Mouse (Mus musculus) midbrain, embryonic 12.5 days (tissue): ENCODE results near the gene Emid1. TPM values are rescaled to one million over a fixed set of nuclear protein-coding genes. Genes with fewer than 3 reads are reported as not detected.
"Not testable (repeated sequence)": the region's sequence is repeated elsewhere in the genome, so short reads cannot be mapped to it uniquely, and the experiment has no call there.

Experiments
- ATAC-seq: fragments of 200-750 bp; cut with Nextera tagmentation; 2 replicates; pipeline ENCODE4 v1.8.0; 2017; ENCODE audit warnings: low read depth, moderate TSS enrichment, moderate library complexity; ENCODE audit not compliant: low FRiP score
- H3K27ac ChIP-seq: fragments of 300-500 bp; sonication (generic); replicated peaks from 2 replicates; pipeline ENCODE4 v1.5.1; 2016; ENCODE audit warnings: mild to moderate bottlenecking
- H3K27me3 ChIP-seq: fragments of 300-500 bp; sonication (generic); 2 replicates; pipeline ENCODE4 v1.6.1; 2016; ENCODE audit warnings: mild to moderate bottlenecking
- H3K36me3 ChIP-seq: fragments of 300-500 bp; sonication (generic); 2 replicates; pipeline ENCODE4 v1.6.1; 2016
- H3K4me1 ChIP-seq: fragments of 300-500 bp; sonication (generic); 2 replicates; pipeline ENCODE4 v1.6.1; 2016
- H3K4me2 ChIP-seq: fragments of 300-500 bp; sonication (generic); replicated peaks from 2 replicates; pipeline ENCODE4 v1.6.1; 2016; ENCODE audit warnings: mild to moderate bottlenecking, moderate library complexity
- H3K4me3 ChIP-seq: fragments of 300-500 bp; sonication (generic); 2 replicates; pipeline ENCODE4 v1.5.1; 2016; ENCODE audit warnings: mild to moderate bottlenecking
- H3K9ac ChIP-seq: fragments of 300-500 bp; sonication (generic); replicated peaks from 2 replicates; pipeline ENCODE4 v1.6.1; 2016; ENCODE audit warnings: mild to moderate bottlenecking, moderate library complexity
- H3K9me3 ChIP-seq: fragments of 300-500 bp; sonication (generic); 2 replicates; pipeline ENCODE4 v1.6.1; 2016; ENCODE audit warnings: mild to moderate bottlenecking
- WGBS: fragments of 180-500 bp; shearing (Covaris S2); methylation state at CpG from one replicate; pipeline ENCODE4 v1.1.7; 2016; 5-methylcytosine and 5-hydroxymethylcytosine counted together
- polyA plus RNA-seq: library from polyadenylated mRNA; unstranded; fragments of >200 nt; fragmentation: Nextera tagmentation; extraction: Ambion mirVana; gene quantifications from 2 replicates; pipeline ENCODE4 v1.2.1, GENCODE M21; 2016

Emid1 gene
- polyA plus RNA-seq, 1 experiment from 2014 or later, result 10.2 TPM

DNA sequence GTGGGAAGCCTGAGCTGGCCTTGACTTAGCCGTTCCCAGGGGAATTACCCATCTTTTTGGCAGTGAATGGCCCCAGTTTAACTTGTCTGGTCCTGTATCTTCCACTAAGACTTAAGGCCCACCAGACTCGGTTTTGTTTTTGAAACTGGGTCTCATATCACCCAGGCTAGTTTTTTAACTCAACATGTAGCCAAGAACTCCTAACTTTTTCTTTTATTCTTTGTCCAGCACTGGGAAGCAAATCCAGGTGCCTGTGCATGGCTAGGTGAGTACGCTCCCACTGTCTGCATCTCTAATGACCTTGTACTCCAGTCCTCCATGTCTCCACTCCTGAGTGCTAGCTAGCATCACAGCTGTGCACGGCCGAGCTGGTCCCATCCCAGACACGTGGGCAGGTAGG is 50.4 kb downstream of the Emid1 start:
- peaks cover 26% of the 10 kb centered on the region for H3K36me3 ChIP-seq
- no peaks in the 10 kb centered on the region for H3K27me3 ChIP-seq
- H3K9ac ChIP-seq, result no peak overlapping the region
- no peaks in the 10 kb centered on the region for H3K9me3 ChIP-seq
- H3K4me3 ChIP-seq, result no peak overlapping the region
- no peak overlapping the region for H3K27ac ChIP-seq
- WGBS, result 87% methylated on average over 6 of the region's 6 CpGs
- no peak overlapping the region; the same call in 1 of the 2 replicates for H3K4me2 ChIP-seq
- ATAC-seq, result no peak
- H3K4me1 ChIP-seq, result peaks cover 20% of the 10 kb centered on the region

DNA sequence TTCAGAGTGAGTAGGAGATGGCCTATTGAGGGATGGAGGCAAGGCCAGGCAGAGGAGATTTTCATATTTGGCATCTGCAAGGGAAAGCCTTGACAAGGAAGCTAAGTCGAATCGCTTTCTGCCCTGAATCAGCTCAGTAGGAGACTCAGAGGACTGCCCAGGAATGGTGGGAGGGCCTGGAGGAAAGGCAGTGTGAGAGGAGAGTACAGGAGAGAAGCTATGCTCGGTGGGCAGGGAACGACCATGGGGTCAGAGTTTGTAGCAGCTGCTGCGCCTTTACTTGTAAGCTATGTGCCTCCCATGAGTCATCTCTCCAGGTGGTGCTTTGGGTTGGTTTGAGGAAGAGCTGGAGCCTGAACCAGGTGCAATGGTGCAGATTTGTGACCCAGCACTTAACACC is 51.3 kb downstream of the Emid1 start:
- no peak overlapping the region for H3K27ac ChIP-seq
- 55% methylated on average over 5 of the region's 5 CpGs for WGBS
- no peak for ATAC-seq
- H3K4me2 ChIP-seq, result peak overlapping the region; percentile 77
- H3K4me3 ChIP-seq, result peak overlapping the region; percentile 98
- H3K4me1 ChIP-seq, result peaks cover 26% of the 10 kb centered on the region
- no peaks in the 10 kb centered on the region for H3K9me3 ChIP-seq
- H3K27me3 ChIP-seq, result no peaks in the 10 kb centered on the region
- H3K36me3 ChIP-seq, result peaks cover 25% of the 10 kb centered on the region
- no peak overlapping the region; the same call in 1 of the 2 replicates for H3K9ac ChIP-seq

DNA sequence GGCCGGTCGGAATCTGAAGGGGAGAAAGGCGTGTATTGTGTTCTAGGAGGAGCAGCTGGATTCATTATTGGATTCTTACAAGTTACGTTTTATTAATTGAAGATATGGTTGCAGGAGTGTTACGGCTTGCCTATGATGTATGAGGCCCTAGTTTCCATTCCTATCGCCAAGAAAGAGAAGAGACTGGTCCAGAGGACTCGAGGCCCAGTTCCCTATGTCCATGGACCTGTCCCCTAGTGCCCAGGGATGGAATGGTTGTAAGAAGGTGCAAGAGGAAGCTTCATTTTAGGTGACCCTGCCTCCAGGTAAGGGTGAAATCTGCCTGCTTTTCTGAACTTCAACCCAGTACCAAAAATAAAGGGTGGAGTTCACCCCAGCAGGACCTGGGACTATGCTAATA is 51.8 kb downstream of the Emid1 start:
- peak overlapping the region; percentile 98 for H3K9ac ChIP-seq
- H3K36me3 ChIP-seq, result peaks cover 20% of the 10 kb centered on the region
- H3K27me3 ChIP-seq, result no peaks in the 10 kb centered on the region
- H3K4me1 ChIP-seq, result peaks cover 27% of the 10 kb centered on the region
- H3K4me2 ChIP-seq, result peak overlapping the region; percentile 77
- H3K9me3 ChIP-seq, result no peaks in the 10 kb centered on the region
- H3K27ac ChIP-seq, result peak overlapping the region; percentile 94
- no peak for ATAC-seq
- H3K4me3 ChIP-seq, result peak overlapping the region; percentile 98
- 2% methylated on average over 7 of the region's 7 CpGs for WGBS

DNA sequence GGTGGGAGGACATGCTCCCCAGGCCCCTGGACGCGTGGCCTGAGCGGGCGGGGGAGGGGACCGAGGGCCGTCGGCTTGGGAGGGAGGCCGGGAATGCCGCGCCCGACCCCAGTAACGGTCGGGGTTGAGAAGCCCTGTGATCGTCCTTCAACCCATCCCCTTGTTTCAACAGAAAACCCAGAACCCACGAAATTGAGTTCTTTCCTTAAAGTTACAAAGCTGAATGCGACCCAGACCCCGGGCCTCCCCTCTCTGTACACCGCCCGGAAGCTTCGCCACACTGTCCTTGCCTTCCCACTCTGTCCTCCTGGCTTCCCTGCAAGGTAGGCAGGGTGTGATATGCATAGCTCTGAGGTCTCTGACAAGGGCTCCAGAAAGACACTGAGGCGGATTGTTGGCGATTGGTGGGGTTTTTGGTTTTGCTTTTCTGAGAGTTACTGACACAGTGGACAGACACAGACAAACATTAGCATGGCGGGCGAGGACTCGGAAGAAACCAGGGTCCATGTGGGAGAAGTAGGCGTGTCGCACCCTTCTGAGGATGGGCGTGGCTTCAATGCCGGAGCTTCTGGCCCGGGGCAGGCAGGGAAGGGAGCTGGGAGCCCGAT is 52.4 kb downstream of the Emid1 start:
- H3K36me3 ChIP-seq, result peaks cover 16% of the 10 kb centered on the region
- peak overlapping the region; percentile 98 for H3K4me3 ChIP-seq
- peak; percentile 76 for ATAC-seq
- peak overlapping the region; percentile 98 for H3K9ac ChIP-seq
- no peaks in the 10 kb centered on the region for H3K9me3 ChIP-seq
- H3K4me2 ChIP-seq, result peak overlapping the region; percentile 77
- no peaks in the 10 kb centered on the region for H3K27me3 ChIP-seq
- peak overlapping the region; percentile 94 for H3K27ac ChIP-seq
- 0% methylated on average over 24 of the region's 31 CpGs for WGBS
- peaks cover 27% of the 10 kb centered on the region for H3K4me1 ChIP-seq

DNA sequence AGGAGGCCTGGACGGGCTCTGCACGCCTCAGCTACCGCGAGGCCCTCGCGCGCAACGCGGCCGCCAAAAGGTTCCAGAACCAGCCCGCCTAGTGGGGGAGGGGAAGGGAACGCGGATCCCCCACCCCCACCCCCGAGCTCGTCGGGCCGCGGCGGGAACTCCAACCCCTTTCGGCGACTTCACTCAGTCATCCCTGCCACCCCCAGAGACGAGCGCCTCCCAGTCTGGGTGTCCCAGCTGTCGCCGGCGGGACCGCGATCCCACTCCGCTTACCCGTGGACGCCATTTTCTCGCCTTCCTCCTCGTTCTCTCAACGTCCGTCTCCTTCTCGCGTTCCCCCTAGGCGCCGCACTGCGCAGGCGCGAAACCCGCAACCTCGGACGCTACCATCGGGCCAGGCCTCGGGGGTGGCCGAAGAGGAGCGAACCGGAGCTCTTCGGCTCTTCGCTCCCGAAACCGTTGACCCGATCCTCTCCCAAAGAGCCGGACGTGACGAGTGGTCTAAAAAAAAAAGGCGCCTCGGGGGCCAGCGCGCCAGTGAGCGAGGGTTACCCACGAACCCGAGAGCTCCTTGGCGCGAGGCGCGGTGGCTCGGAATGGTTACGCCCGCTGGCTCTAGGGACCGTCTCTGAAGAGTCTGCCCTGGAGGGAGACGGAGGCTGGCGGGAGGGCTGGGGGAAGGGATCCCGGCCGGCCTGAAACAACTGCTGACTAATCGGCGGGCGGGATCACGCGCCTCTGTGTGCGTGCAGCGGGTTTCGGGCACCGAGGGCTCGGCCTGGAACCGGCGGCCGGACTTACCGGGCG is 53.1 kb downstream of the Emid1 start, which contains the start of the genes Rhbdd3 and Ewsr1:
TSS of gene Rhbdd3 (plus strand) at position 191 of the 807 bp plus-strand sequence.
TSS of gene Ewsr1 (minus strand) at position 531 of the 807 bp plus-strand sequence.
- peak; percentile 91 for ATAC-seq
- under 1% methylated on average over 84 of the region's 92 CpGs for WGBS
- Histone ChIP-seq H3K27me3 (no peaks in the 10 kb centered on the region), H3K9ac (peak within 1 kb of the TSS; percentile 98), H3K4me3 (peak within 1 kb of the TSS; percentile 98), H3K36me3 (peaks cover 8% of the 10 kb centered on the region), H3K9me3 (no peaks in the 10 kb centered on the region), H3K4me2 (peak within 1 kb of the TSS; percentile 94), H3K27ac (peak within 1 kb of the TSS; percentile 94), H3K4me1 (peaks cover 27% of the 10 kb centered on the region)

DNA sequence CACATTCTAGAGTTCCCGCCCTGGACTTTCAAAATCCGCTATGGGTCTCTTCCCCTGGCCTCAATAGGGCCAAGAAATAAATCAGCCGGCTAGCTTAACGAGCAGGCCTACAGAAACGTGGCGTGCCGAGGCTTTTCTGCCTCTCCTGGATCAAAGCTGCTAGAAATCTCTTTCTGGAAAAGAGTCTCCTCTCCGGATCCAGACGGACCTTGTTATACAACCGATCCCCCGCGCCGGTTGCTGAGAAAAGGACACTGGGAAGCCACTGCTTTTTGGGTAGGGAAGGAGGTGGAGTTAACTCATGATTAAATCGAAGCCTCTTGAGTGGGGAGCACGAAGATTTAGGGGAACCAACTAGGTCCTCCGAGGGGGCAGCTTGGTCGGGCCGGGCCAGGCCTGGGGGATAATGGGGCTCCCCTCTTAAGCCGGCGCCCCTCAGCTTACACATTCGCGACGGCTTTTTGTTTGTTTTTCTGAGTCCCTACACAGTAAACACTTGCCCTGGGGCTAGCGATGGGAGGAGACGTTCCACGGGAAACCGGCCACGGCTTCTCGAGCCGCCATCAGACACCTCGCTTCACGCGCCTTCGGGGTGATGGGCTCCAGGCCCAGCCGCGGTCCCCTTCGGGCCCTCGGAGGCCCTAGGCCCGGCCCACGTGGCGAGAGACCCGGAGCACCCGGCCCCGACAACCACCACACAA is 53.9 kb downstream of the Emid1 start:
- Histone ChIP-seq H3K4me1 (peaks cover 27% of the 10 kb centered on the region), H3K4me3 (peak overlapping the region; percentile 98), H3K27me3 (no peaks in the 10 kb centered on the region), H3K9ac (peak overlapping the region; percentile 98), H3K9me3 (no peaks in the 10 kb centered on the region), H3K27ac (peak overlapping the region; percentile 94), H3K36me3 (peaks cover 2% of the 10 kb centered on the region; the same call in 1 of the 2 replicates), H3K4me2 (peak overlapping the region; percentile 94)
- WGBS, result under 1% methylated on average over 44 of the region's 44 CpGs
- peak; percentile 25 for ATAC-seq

DNA sequence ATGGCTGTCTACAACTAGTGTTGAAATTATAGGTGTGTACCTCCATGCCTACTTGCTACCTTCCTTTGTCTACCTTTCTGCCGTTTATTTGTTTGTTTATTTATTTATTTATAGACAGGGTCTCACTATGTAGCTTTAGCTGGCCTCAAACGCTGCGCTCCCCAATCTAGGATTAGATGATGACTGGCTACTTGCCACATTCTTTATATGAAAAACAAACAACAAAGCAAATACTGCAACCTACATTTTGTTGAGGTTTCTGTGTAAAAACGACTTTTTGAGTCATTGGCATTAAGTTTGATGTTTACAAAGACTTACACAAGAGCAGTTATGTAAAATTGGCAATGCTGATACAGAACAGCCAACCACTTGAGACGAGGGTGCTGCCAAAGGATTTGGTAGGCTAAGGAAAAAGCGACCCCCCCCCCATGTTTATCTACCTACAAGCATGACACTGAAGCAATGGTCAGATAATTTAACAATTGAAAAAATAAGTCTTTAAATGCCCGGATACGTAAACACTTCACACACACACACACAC is 55.5 kb downstream of the Emid1 start:
- ATAC-seq, result no peak
- Histone ChIP-seq H3K9me3 (no peaks in the 10 kb centered on the region), H3K27ac (no peak overlapping the region), H3K36me3 (peaks cover 11% of the 10 kb centered on the region), H3K9ac (peak overlapping the region; percentile 98; the same call in 1 of the 2 replicates), H3K27me3 (no peaks in the 10 kb centered on the region), H3K4me3 (peak overlapping the region; percentile 98), H3K4me2 (peak overlapping the region; percentile 94), H3K4me1 (peaks cover 27% of the 10 kb centered on the region)
- WGBS, result 79% methylated on average over 8 of the region's 8 CpGs

DNA sequence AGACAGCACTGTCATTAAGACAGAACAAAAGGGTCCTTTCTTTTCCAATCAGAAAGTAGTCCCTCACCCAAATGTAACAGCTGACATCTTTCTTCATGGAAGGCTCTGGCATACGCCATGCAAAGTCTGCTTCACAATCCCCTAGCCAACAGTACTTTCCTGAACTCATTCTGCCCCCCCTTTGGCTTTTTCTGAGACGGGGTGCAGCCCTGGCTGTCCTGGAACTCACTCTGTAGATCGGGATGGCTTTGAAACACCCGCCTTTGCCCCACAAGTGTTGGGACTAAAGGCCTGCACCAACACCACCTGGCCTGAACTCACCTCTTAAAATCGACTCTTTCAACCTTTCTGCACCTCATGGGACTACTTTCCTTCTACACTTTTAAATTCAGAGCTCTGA is 56.2 kb downstream of the Emid1 start:
- peaks cover 25% of the 10 kb centered on the region for H3K4me1 ChIP-seq
- H3K9ac ChIP-seq, result no peak overlapping the region
- H3K4me3 ChIP-seq, result no peak overlapping the region
- ATAC-seq, result no peak
- peaks cover 17% of the 10 kb centered on the region for H3K36me3 ChIP-seq
- no peaks in the 10 kb centered on the region for H3K9me3 ChIP-seq
- no peak overlapping the region for H3K27ac ChIP-seq
- no peaks in the 10 kb centered on the region for H3K27me3 ChIP-seq
- peak overlapping the region; percentile 21; the same call in 1 of the 2 replicates for H3K4me2 ChIP-seq
- WGBS, result 89% methylated on average over 5 of the region's 5 CpGs

DNA sequence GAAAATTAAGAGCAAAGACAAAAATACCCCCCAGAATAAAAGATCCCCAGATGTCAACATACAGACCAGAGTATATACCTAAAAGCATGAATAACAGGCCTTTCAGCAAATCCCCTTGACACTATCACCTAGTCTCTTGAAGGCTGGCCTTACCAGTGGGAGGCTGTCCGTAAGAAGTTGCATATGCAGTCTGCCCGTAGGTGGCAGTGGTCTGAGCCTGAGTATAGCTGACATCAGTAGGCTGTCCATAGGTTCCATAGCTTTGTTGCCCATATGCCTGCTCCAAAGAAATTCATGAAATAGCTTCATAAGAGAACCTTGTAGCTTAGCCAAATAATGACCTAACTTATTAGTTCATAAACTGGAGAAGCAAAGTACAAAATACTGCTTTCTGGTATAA is 60.4 kb downstream of the Emid1 start:
- H3K9me3 ChIP-seq, result no peaks in the 10 kb centered on the region
- ATAC-seq, result no peak
- H3K4me3 ChIP-seq, result no peak overlapping the region
- WGBS, result 61% methylated on average over 2 of the region's 2 CpGs
- peaks cover 8% of the 10 kb centered on the region for H3K4me1 ChIP-seq
- no peak overlapping the region for H3K27ac ChIP-seq
- H3K27me3 ChIP-seq, result no peaks in the 10 kb centered on the region
- peaks cover 54% of the 10 kb centered on the region for H3K36me3 ChIP-seq
- H3K4me2 ChIP-seq, result no peak overlapping the region
- H3K9ac ChIP-seq, result no peak overlapping the region

DNA sequence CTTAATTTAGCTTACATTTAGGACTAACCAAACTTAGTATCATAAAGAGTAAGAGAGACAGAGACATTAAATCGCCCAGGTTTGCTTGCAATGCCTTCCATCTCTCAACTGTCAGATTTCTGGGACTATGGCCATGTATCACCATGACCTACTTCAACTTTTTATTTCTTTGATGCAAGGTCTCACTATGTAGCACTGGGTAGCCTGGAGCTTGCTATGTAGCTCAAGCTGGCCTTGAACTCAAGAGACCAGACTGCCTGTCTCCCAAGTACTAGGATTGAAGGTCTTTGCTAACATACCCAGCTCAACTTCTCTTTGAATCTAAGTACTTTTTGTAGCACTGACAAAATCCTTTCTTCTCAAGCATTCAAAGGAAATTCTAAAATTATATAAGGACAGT is 62.9 kb downstream of the Emid1 start:
- Histone ChIP-seq H3K27ac (no peak overlapping the region), H3K36me3 (peaks cover 80% of the 10 kb centered on the region)
- WGBS, result 92% methylated on average over 1 of the region's 1 CpGs

DNA sequence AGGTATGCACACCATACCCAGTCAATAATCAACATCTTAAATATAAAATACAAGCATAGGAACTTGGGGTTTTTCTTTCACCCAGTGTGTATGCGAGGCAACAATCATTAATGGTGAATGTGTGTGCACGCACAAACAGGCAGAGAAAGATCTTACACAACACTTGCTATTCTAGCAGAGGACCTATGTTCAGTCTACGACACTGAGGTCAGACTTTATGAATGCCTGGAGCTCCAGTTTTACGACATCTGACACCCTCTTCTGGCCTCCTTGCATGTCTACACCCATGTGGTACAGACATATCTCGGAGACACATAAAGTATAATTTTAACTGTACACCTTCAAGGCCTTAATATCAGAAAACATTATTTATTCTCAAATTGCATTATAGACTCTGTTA is 75.2 kb downstream of the Emid1 start:
- peaks cover 74% of the 10 kb centered on the region for H3K36me3 ChIP-seq
- not testable (repeated sequence) for H3K27me3 ChIP-seq, H3K4me1 ChIP-seq, H3K27ac ChIP-seq, H3K9me3 ChIP-seq, H3K4me3 ChIP-seq, H3K4me2 ChIP-seq, H3K9ac ChIP-seq, ATAC-seq
- 91% methylated on average over 4 of the region's 5 CpGs for WGBS

More for the DNA sequence above, 62.9 kb downstream of the Emid1 start:
- Histone ChIP-seq H3K4me1 (no peaks in the 10 kb centered on the region), H3K4me3 (no peak overlapping the region), H3K27me3 (no peaks in the 10 kb centered on the region), H3K4me2 (no peak overlapping the region), H3K9ac (no peak overlapping the region), H3K9me3 (no peaks in the 10 kb centered on the region)
- ATAC-seq, result no peak
